Mouse (Mus musculus): ENCODE data around the gene Lrch3.

GRCm38 (mm10) chr16:32951074-32951473, 37.2 kb downstream of the Lrch3 start:
- no peak for TF ChIP-seq MAX (IDR thresholded peaks at IDR 0.05; ENCODE audit: low read depth)
- TF ChIP-seq POLR2A (IDR thresholded peaks at IDR 0.05; ENCODE audit: insufficient read length, low read depth), result no peak
- TF ChIP-seq POLR2AphosphoS2 (IDR thresholded peaks at IDR 0.05; ENCODE audit: insufficient read length, low read depth), result no peak
- no peak for TF ChIP-seq TCF3 (IDR thresholded peaks at IDR 0.05; ENCODE audit: insufficient read length, low read depth)
- TF ChIP-seq MYOG (IDR thresholded peaks at IDR 0.05; ENCODE audit: control insufficient read depth in 1 of 3, insufficient read depth in 1 of 3, insufficient read length in 2 of 3, low read depth in 2 of 3), result no peak
- no peak for TF ChIP-seq USF1 (IDR thresholded peaks at IDR 0.05; ENCODE audit: low read depth)
- TF ChIP-seq TCF12 (IDR thresholded peaks at IDR 0.05; ENCODE audit: insufficient read depth, poor library complexity, severe bottlenecking), result no peak
- no peak for TF ChIP-seq E2F4 (IDR thresholded peaks at IDR 0.05; ENCODE audit: insufficient read depth)
- no peak for TF ChIP-seq MYOD1 (IDR thresholded peaks at IDR 0.05; ENCODE audit: control insufficient read depth in 1 of 3, insufficient read length in 2 of 3, low read depth in 2 of 3)
- no peak for TF ChIP-seq CEBPB (IDR thresholded peaks at IDR 0.05; ENCODE audit: insufficient read depth, poor library complexity, severe bottlenecking)
- TF ChIP-seq SRF (IDR thresholded peaks at IDR 0.05; ENCODE audit: control insufficient read depth, insufficient read length, low read depth), result no peak
- TF ChIP-seq REST (IDR thresholded peaks at IDR 0.05; ENCODE audit: insufficient read depth, insufficient read length), result no peak
